Mouse (Mus musculus): ENCODE results near the gene Hspb7. TPM values are rescaled to one million over a fixed set of nuclear protein-coding genes. Genes with fewer than 3 reads are reported as not detected.

Gene Hspb7
- polyA plus RNA-seq, 1 experiment from 2014 or later = 0.16 TPM

GRCm38 (mm10) chr4:141472641-141473321 is 52.2 kb downstream of the Hspb7 start:
- no peak overlapping the region for H3K9ac ChIP-seq
- H3K27me3 ChIP-seq (ENCODE audit: control insufficient read depth, insufficient read depth, low read length) = no peaks in the 10 kb centered on the region
- DNase-seq (ENCODE audit: low spot score) (no peak), ATAC-seq (ENCODE audit: low FRiP score) (no peak)
- peaks cover 98% of the 10 kb centered on the region for H3K36me3 ChIP-seq (replicated peaks; ENCODE audit: control insufficient read depth, insufficient read depth)
- no peak overlapping the region for H3K4me2 ChIP-seq (replicated peaks)
- WGBS = 66% methylated on average over 32 of the region's 32 CpGs
- H3K4me3 ChIP-seq (replicated peaks; ENCODE audit: low read length) = no peak overlapping the region
- H3K4me1 ChIP-seq (replicated peaks; ENCODE audit: control insufficient read depth, insufficient read depth, low read length) = no peaks in the 10 kb centered on the region
- H3K27ac ChIP-seq = no peak overlapping the region
- H3K9me3 ChIP-seq (ENCODE audit: control insufficient read depth, low read length) = no peaks in the 10 kb centered on the region

DNA sequence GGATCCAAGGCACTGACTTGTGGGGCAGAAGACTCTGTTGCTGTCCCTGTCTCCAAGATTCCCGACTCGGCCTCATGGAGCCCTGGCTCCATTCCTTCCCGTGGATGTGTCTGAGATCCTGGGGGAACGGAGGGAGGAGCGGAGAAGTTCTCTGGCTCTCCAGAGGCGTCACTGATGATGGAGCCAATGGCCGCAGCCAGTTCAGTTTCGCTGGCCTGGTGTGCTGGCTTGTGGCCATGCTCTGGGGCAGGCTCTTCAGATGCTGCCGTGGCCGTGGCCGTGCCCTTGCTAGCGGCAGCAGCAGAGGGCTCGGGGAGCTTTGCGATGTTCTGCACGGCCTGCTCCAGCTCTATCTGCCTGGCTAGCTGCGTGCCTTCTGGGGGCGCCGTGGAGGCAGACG is 53.9 kb downstream of the Hspb7 start:
- Histone ChIP-seq H3K27ac (no peak overlapping the region), H3K4me3 (replicated peaks; ENCODE audit: low read length) (no peak overlapping the region), H3K4me1 (replicated peaks; ENCODE audit: control insufficient read depth, insufficient read depth, low read length) (no peaks in the 10 kb centered on the region), H3K27me3 (ENCODE audit: control insufficient read depth, insufficient read depth, low read length) (no peaks in the 10 kb centered on the region), H3K4me2 (replicated peaks) (no peak overlapping the region), H3K9me3 (ENCODE audit: control insufficient read depth, low read length) (no peaks in the 10 kb centered on the region), H3K9ac (no peak overlapping the region), H3K36me3 (replicated peaks; ENCODE audit: control insufficient read depth, insufficient read depth) (peaks cover 100% of the 10 kb centered on the region)
- 88% methylated on average over 19 of the region's 19 CpGs for WGBS
- no peak for ATAC-seq (ENCODE audit: low FRiP score)
- DNase-seq (ENCODE audit: low spot score) = no peak

Other genes starting within 250 kb of the Hspb7 start
- gene Rsg1, start 206.8 kb upstream of the Hspb7 start, polyA plus RNA-seq (2014; fragmentation: Nextera tagmentation; extraction: Ambion mirVana) = 6.0 and 7.6 TPM in 2 replicates
- 0.78 and 1.1 TPM in 2 replicates for gene Arhgef19, start 181.3 kb upstream of the Hspb7 start, polyA plus RNA-seq (2014; fragmentation: Nextera tagmentation; extraction: Ambion mirVana)
- 0.64 and 0.95 TPM in 2 replicates for gene Epha2, start 119.5 kb upstream of the Hspb7 start, polyA plus RNA-seq (2014; fragmentation: Nextera tagmentation; extraction: Ambion mirVana)
- gene Fam131c, start 52.6 kb upstream of the Hspb7 start, polyA plus RNA-seq (2014; fragmentation: Nextera tagmentation; extraction: Ambion mirVana) = 40.1 and 50.4 TPM in 2 replicates
- 0.20 and 0.56 TPM in 2 replicates for gene Clcnka, start 22.1 kb upstream of the Hspb7 start, polyA plus RNA-seq (2014; fragmentation: Nextera tagmentation; extraction: Ambion mirVana)
- not detected in 2 replicates for gene Clcnkb, start 4.8 kb upstream of the Hspb7 start, polyA plus RNA-seq (2014; fragmentation: Nextera tagmentation; extraction: Ambion mirVana)
- 0.29 TPM in 1 of 2 replicates, not detected in the other for gene Srarp, start 15.3 kb downstream of the Hspb7 start, polyA plus RNA-seq (2014; fragmentation: Nextera tagmentation; extraction: Ambion mirVana)
- 29.5 and 30.7 TPM in 2 replicates for gene Zbtb17, start 23.9 kb downstream of the Hspb7 start, polyA plus RNA-seq (2014; fragmentation: Nextera tagmentation; extraction: Ambion mirVana)
- 20.3 and 20.4 TPM in 2 replicates for gene Spen, start 117.8 kb downstream of the Hspb7 start, polyA plus RNA-seq (2014; fragmentation: Nextera tagmentation; extraction: Ambion mirVana)
- gene Fblim1, start 185.3 kb downstream of the Hspb7 start, polyA plus RNA-seq (2014; fragmentation: Nextera tagmentation; extraction: Ambion mirVana) = 41.3 and 43.6 TPM in 2 replicates
- 0.17 TPM in 1 of 2 replicates, not detected in the other for gene Tmem82, start 197.9 kb downstream of the Hspb7 start, polyA plus RNA-seq (2014; fragmentation: Nextera tagmentation; extraction: Ambion mirVana)
- not detected in 2 replicates for gene Slc25a34, start 203.0 kb downstream of the Hspb7 start, polyA plus RNA-seq (2014; fragmentation: Nextera tagmentation; extraction: Ambion mirVana)
- 3.9 and 4.4 TPM in 2 replicates for gene Plekhm2, start 244.1 kb downstream of the Hspb7 start, polyA plus RNA-seq (2014; fragmentation: Nextera tagmentation; extraction: Ambion mirVana)

All from hindbrain, embryonic 14.5 days (tissue).